Mouse (Mus musculus) limb, embryonic 11.5 days (tissue): Measurements from ENCODE around the gene Neurl2. TPM values are rescaled to one million over a fixed set of nuclear protein-coding genes. Genes with fewer than 3 reads are reported as not detected.
A peak's percentile ranks its signal among the peaks of the same experiment; 100 is the strongest.

Source experiments
- ATAC-seq: fragments of 200-750 bp; cut with Nextera tagmentation; 2 replicates; pipeline ENCODE4 v1.8.0; 2017; ENCODE audit warnings: low read depth; ENCODE audit not compliant: insufficient number of reproducible peaks, low FRiP score, low TSS enrichment
- DNase-seq: peaks from one replicate; pipeline ENCODE4 v3.0.0-alpha.2; 2015; ENCODE audit warnings: low spot score
- H3K27ac ChIP-seq: fragments of 300-500 bp; sonication (generic); replicated peaks from 2 replicates; pipeline ENCODE4 v1.5.1; 2014; ENCODE audit warnings: low read depth, mild to moderate bottlenecking, low read length
- H3K27me3 ChIP-seq: fragments of 300-500 bp; sonication (generic); 2 replicates; pipeline ENCODE4 v1.6.1; 2014; ENCODE audit warnings: mild to moderate bottlenecking, low read length, mixed read lengths; ENCODE audit not compliant: control insufficient read depth, insufficient read depth
- H3K36me3 ChIP-seq: fragments of 300-500 bp; sonication (generic); 2 replicates; pipeline ENCODE4 v1.6.1; 2014; ENCODE audit warnings: mild to moderate bottlenecking, low read length, moderate library complexity, mixed read lengths; ENCODE audit not compliant: control insufficient read depth, insufficient read depth
- H3K4me1 ChIP-seq: fragments of 300-500 bp; sonication (generic); 2 replicates; pipeline ENCODE4 v1.6.1; 2014; ENCODE audit warnings: low read length, mixed read lengths; ENCODE audit not compliant: control insufficient read depth, insufficient read depth
- H3K4me2 ChIP-seq: fragments of 300-500 bp; sonication (generic); 2 replicates; pipeline ENCODE4 v1.6.1; 2014; ENCODE audit warnings: low read depth, mild to moderate bottlenecking, moderate library complexity; ENCODE audit not compliant: severe bottlenecking
- H3K4me3 ChIP-seq: fragments of 300-500 bp; sonication (generic); 2 replicates; pipeline ENCODE4 v1.5.1; 2014; ENCODE audit warnings: low read depth, low read length
- H3K9ac ChIP-seq: fragments of 300-500 bp; sonication (generic); 2 replicates; pipeline ENCODE4 v1.6.1; 2014; ENCODE audit warnings: mild to moderate bottlenecking, low read length
- H3K9me3 ChIP-seq: fragments of 300-500 bp; sonication (generic); 2 replicates; pipeline ENCODE4 v1.6.1; 2016; ENCODE audit warnings: low read length; ENCODE audit not compliant: control insufficient read depth
- WGBS: fragments of 180-500 bp; shearing (Covaris S2); extraction: QIAGEN DNeasy Blood & Tissue Kit; methylation state at CpG from one replicate; pipeline ENCODE4 v1.1.7; 2014; 5-methylcytosine and 5-hydroxymethylcytosine counted together
- polyA plus RNA-seq: library from polyadenylated mRNA; unstranded; fragments of >200 nt; fragmentation: Nextera tagmentation; extraction: Ambion mirVana; gene quantifications from 2 replicates; pipeline ENCODE4 v1.2.1, GENCODE M21; 2014

The Neurl2 gene
- polyA plus RNA-seq, 1 experiment from 2014 or later = 5.9 TPM

- DNase-seq (no peak), ATAC-seq (no peak)
- Histone ChIP-seq H3K36me3 (no peaks in the 10 kb centered on the region), H3K4me3 (no peak overlapping the region), H3K4me1 (peaks cover 7% of the 10 kb centered on the region; the same call in 1 of the 2 replicates), H3K9ac (no peak overlapping the region), H3K27me3 (peaks cover 11% of the 10 kb centered on the region), H3K27ac (no peak overlapping the region), H3K9me3 (no peaks in the 10 kb centered on the region), H3K4me2 (no peak overlapping the region)
- 51% methylated on average over 9 of the region's 9 CpGs for WGBS
These were observed 29.1 kb upstream of the Neurl2 start for GRCm38 (mm10) chr2:164862179-164862861.

GRCm38 (mm10) chr2:164861094-164861493 is 27.8 kb upstream of the Neurl2 start:
- Histone ChIP-seq H3K27ac (no peak overlapping the region), H3K27me3 (peaks cover 23% of the 10 kb centered on the region), H3K36me3 (no peaks in the 10 kb centered on the region), H3K4me2 (no peak overlapping the region), H3K9me3 (no peaks in the 10 kb centered on the region), H3K4me1 (peaks cover 7% of the 10 kb centered on the region; the same call in 1 of the 2 replicates), H3K9ac (no peak overlapping the region), H3K4me3 (no peak overlapping the region)
- ATAC-seq (no peak), DNase-seq (no peak)
- WGBS = 72% methylated on average over 4 of the region's 4 CpGs

GRCm38 (mm10) chr2:164859640-164860432 is 26.6 kb upstream of the Neurl2 start:
- Histone ChIP-seq H3K27me3 (peaks cover 33% of the 10 kb centered on the region), H3K4me3 (no peak overlapping the region), H3K9ac (no peak overlapping the region), H3K27ac (no peak overlapping the region), H3K36me3 (no peaks in the 10 kb centered on the region), H3K4me1 (peaks cover 7% of the 10 kb centered on the region; the same call in 1 of the 2 replicates), H3K4me2 (no peak overlapping the region), H3K9me3 (no peaks in the 10 kb centered on the region)
- WGBS = 47% methylated on average over 9 of the region's 9 CpGs
- no peak for ATAC-seq
- no peak for DNase-seq

GRCm38 (mm10) chr2:164859155-164859554 is 25.9 kb upstream of the Neurl2 start:
- Histone ChIP-seq H3K9ac (no peak overlapping the region), H3K9me3 (no peaks in the 10 kb centered on the region), H3K27ac (no peak overlapping the region), H3K4me2 (no peak overlapping the region), H3K36me3 (no peaks in the 10 kb centered on the region), H3K4me3 (no peak overlapping the region), H3K4me1 (peaks cover 7% of the 10 kb centered on the region; the same call in 1 of the 2 replicates), H3K27me3 (peaks cover 35% of the 10 kb centered on the region)
- 46% methylated on average over 2 of the region's 2 CpGs for WGBS
- DNase-seq (no peak), ATAC-seq (no peak)

- Histone ChIP-seq H3K27me3 (peaks cover 35% of the 10 kb centered on the region), H3K36me3 (no peaks in the 10 kb centered on the region), H3K4me1 (peaks cover 7% of the 10 kb centered on the region; the same call in 1 of the 2 replicates), H3K27ac (no peak overlapping the region), H3K9me3 (no peaks in the 10 kb centered on the region), H3K4me3 (peak overlapping the region; percentile 38), H3K9ac (no peak overlapping the region; the same call in 1 of the 2 replicates), H3K4me2 (peak overlapping the region; percentile 78)
- ATAC-seq (no peak), DNase-seq (peak; percentile 45)
- WGBS = 2% methylated on average over 19 of the region's 19 CpGs
These were observed 24.7 kb upstream of the Neurl2 start for GRCm38 (mm10) chr2:164857842-164858553.

GRCm38 (mm10) chr2:164857101-164857821 is 24.0 kb upstream of the Neurl2 start, which contains the start of gene Pltp:
Pltp (minus strand) TSS chr2:164857711.
- H3K27me3 ChIP-seq = peaks cover 35% of the 10 kb centered on the region
- 0 out of 2 replicates have a peak, but pooled peaks cover 5% of the 10 kb centered on the region for H3K4me1 ChIP-seq
- DNase-seq = peak; percentile 77
- under 1% methylated on average over 47 of the region's 47 CpGs for WGBS
- H3K9me3 ChIP-seq = no peaks in the 10 kb centered on the region
- no peak within 1 kb of the TSS; the same call in 1 of the 2 replicates for H3K9ac ChIP-seq
- peak; percentile 42 for ATAC-seq
- H3K4me3 ChIP-seq = peak within 1 kb of the TSS; percentile 38
- H3K4me2 ChIP-seq = peak within 1 kb of the TSS; percentile 78
- no peaks in the 10 kb centered on the region for H3K36me3 ChIP-seq
- H3K27ac ChIP-seq = no peak within 1 kb of the TSS

GRCm38 (mm10) chr2:164856309-164857100 is 23.2 kb upstream of the Neurl2 start:
- Histone ChIP-seq H3K9ac (no peak overlapping the region), H3K4me1 (0 out of 2 replicates have a peak, but pooled peaks cover 5% of the 10 kb centered on the region), H3K27me3 (peaks cover 35% of the 10 kb centered on the region), H3K9me3 (no peaks in the 10 kb centered on the region), H3K4me3 (peak overlapping the region; percentile 38), H3K4me2 (peak overlapping the region; percentile 78), H3K36me3 (no peaks in the 10 kb centered on the region), H3K27ac (no peak overlapping the region)
- WGBS = 1% methylated on average over 42 of the region's 42 CpGs
- ATAC-seq (no peak), DNase-seq (peak; percentile 53)
